Mouse (Mus musculus): ENCODE measurements around the gene Gm9736. TPM values are rescaled to one million over a fixed set of nuclear protein-coding genes. Genes with fewer than 3 reads are reported as not detected.

The Gm9736 gene
- polyA plus RNA-seq (2017; shearing (Covaris generic)): under 1 TPM in 1 of 2 experiments, not detected in 1; 0.81 TPM

DNA sequence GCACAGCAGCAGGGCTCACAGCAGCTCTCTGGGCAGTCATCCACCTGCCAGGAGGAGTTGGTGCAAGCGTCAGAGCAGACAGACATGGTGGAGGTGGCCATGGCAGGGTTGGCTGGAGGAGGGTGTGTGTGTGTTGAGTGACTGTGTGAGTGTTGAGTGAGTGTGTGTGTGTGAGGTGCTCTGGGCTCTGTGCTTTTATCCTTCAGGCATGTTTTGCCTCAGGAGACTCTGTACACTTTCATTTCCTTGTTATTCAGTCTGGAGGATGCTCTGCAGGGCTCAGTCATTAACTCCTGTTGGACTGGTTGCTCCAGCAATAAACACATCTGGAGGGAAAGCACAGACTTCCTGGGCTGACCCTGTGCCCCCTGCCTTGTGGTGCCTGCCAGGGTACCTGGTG, at the start of gene Gm9736:
Gene Gm9736 (minus strand): TSS at position 101 of the 400 bp plus-strand sequence.

DNA sequence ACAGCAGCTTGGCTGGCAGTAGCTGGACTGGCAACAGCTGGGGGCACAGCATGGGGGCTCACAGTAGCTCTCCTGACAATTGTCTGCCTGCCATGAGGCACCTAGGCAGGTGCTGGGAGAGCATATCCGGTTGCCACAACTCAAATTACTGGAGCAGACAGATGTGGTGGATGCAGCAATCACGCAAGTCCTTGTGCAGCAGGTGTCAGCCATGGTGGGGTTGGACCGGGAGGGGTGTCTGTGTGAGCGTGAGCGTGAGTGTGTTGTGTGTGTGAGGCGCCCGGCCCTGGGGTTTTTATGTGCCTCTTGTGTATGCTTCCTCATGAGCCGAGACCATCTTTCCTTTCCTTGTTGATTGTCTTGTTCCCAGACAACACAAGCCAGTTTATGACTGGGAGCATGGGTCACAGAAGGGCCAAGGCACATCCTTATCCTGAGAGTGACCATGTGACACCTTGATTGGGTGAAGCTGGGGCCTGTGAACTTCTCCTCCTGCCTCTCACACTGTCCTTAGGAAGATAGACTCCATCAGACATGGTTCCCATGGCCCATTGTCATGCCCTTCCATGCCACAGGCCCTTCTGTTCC, 47.9 kb upstream of the Gm9736 start, which contains the start of gene Gm19668:
Gene Gm19668 (minus strand): TSS at position 213 of the 588 bp plus-strand sequence.

DNA sequence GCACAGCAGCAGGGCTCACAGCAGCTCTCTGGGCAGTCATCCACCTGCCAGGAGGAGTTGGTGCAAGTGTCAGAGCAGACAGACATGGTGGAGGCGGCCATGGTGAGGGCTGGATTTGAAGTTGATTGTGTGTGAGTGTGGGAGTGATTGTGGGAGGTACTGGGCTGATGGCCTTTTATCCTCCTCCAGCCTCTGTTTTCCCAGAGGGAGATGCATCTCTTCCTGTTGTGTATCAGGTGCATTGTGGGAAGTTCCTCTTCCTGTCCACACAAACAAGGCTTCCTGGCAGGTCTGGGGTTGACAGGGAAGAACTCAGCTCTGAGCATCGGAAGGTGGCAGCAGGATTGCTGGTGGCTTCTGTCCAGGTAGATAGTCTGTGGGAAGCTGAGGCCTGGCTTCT, 43.8 kb upstream of the Gm9736 start, which contains the start of gene Gm9639:
Gene Gm9639 (minus strand): TSS at position 101 of the 400 bp plus-strand sequence.

DNA sequence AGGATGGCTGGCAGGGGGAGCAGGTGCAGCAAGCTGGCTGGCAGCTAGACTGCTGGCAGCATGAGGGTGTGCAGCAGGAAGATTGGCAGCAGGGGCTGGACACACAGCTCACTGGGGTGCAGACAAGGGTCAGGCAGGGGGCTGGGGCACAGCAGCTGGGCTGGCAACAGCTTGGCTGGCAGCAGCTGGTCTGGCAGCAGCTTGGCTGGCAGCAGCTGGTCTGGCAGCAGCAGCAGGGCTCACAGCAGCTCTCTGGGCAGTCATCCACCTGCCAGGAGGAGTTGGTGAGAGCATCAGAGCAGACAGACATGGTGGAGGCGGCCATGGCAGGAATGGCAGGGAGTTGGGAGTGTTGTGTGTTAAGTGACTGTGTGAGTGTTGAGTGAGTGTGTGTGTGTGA, 36.7 kb upstream of the Gm9736 start, which contains the start of gene Gm7137:
Gene Gm7137 (minus strand): TSS at position 325 of the 400 bp plus-strand sequence.

DNA sequence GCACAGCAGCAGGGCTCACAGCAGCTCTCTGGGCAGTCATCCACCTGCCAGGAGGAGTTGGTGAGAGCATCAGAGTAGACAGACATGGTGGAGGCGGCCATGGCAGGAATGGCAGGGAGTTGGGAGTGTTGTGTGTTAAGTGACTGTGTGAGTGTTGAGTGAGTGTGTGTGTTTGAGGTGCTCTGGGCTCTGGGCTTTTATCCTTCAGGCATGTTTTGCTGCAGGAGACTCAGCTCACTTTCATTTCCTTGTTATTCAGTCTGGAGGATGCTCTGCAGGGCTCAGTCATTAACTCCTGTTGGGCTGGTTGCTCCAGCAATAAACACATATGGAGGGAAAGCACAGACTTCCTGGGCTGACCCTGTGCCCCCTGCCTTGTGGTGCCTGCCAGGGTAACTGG, 31.3 kb upstream of the Gm9736 start, which contains the start of gene Gm3250:
Gene Gm3250 (minus strand): TSS at position 101 of the 400 bp plus-strand sequence.

DNA sequence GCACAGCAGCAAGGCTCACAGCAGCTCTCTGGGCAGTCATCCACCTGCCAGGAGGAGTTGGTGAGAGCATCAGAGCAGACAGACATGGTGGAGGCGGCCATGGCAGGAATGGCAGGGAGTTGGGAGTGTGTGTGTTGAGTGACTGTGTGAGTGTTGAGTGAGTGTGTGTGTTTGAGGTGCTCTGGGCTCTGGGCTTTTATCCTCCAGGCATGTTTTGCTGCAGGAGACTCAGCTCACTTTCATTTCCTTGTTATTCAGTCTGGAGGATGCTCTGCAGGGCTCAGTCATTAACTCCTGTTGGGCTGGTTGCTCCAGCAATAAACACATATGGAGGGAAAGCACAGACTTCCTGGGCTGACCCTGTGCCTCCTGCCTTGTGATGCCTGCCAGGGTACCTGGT, 25.7 kb upstream of the Gm9736 start, which contains the start of gene Gm7138:
Gene Gm7138 (minus strand): TSS at position 101 of the 400 bp plus-strand sequence.

DNA sequence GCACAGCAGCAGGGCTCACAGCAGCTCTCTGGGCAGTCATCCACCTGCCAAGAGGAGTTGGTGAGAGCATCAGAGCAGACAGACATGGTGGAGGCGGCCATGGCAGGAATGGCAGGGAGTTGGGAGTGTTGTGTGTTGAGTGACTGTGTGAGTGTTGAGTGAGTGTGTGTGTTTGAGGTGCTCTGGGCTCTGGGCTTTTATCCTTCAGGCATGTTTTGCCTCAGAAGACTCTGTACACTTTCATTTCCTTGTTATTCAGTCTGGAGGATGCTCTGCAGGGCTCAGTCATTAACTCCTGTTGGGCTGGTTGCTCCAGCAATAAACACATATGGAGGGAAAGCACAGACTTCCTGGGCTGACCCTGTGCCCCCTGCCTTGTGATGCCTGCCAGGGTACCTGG, 20.1 kb upstream of the Gm9736 start, which contains the start of gene Gm3238:
Gene Gm3238 (minus strand): TSS at position 101 of the 400 bp plus-strand sequence.

DNA sequence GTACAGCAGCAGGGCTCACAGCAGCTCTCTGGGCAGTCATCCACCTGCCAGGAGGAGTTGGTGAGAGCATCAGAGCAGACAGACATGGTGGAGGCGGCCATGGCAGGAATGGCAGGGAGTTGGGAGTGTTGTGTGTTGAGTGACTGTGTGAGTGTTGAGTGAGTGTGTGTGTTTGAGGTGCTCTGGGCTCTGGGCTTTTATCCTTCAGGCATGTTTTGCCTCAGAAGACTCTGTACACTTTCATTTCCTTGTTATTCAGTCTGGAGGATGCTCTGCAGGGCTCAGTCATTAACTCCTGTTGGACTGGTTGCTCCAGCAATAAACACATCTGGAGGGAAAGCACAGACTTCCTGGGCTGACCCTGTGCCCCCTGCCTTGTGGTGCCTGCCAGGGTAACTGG, 8.4 kb upstream of the Gm9736 start, which contains the start of gene Gm3233:
Gene Gm3233 (minus strand): TSS at position 101 of the 400 bp plus-strand sequence.

DNA sequence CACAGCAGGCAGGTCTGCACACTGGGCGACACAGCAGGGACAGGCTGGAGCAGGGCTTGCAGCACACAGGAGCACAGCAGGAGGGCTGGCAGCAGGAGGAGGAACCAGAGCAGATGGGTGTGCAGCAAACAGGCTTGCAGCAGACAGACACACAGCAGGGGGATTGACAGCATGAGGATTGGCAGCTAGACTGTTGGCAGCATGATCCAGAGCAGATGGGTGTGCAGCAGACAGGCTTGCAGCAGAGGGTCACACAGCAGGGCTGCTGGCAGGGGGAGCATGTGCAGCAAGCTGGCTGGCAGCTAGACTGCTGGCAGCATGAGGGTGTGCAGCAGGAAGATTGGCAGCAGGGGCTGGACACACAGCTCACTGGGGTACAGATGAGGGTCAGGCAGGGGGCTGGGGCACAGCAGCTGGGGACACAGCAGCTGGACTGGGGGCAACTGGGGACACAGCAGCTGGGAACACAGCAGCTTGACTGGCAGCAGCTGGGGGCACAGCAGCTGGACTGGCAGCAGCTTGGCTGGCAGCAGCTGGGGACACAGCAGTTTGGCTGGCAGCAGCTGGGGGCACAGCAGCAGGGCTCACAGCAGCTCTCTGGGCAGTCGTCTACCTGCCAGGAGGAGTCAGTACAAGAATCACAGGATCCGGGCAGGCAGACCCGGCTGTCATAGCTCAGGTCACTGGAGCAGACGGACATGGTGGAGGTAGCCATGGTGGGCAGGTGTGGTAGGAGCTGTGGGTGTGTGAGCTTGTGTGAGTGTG, 9.0 kb downstream of the Gm9736 start, which contains the start of gene Gm18596:
Gene Gm18596 (minus strand): TSS at position 715 of the 765 bp plus-strand sequence.

DNA sequence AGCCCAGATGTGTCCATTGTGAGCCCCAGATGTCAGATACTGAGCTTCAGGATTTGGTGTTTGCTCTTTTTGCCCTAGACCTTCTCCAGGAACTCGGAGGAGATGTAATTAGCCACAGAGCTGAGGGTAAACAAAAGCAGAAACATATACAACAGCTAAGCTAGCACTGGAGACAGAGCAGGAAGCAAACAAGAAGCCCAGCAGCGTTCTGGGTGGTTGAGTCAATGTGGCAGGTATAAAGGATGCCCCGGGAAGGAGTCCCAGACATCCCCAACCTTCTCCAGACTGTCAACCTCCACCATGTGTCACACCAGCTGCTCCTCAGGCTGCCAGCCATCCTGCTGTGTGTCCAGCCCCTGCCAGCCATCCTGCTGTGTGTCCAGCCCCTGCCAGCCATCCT, 25.0 kb downstream of the Gm9736 start, which contains the start of gene Gm10100:
Gene Gm10100 (plus strand): TSS at position 301 of the 400 bp plus-strand sequence.

DNA sequence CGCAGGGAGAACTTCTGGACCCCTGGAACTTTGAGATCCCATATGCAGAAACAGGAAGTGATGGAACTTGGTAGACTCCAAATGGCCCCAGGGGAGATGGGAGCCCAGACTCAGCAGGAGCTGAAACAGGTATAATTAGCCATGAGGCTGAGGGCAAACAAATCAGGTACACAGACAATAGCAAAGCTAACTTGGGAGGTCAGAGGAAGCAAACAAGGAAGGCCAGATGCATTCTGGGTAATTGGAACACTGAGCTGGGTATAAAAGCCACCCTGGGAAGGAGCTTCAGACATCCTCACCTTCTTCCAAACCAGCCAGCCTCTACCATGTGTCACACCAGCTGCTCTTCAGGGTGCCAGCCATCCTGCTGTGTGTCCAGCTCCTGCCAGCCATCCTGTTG, 30.9 kb downstream of the Gm9736 start, which contains the start of gene Krtap12-1:
Gene Krtap12-1 (plus strand): TSS at position 301 of the 400 bp plus-strand sequence.

DNA sequence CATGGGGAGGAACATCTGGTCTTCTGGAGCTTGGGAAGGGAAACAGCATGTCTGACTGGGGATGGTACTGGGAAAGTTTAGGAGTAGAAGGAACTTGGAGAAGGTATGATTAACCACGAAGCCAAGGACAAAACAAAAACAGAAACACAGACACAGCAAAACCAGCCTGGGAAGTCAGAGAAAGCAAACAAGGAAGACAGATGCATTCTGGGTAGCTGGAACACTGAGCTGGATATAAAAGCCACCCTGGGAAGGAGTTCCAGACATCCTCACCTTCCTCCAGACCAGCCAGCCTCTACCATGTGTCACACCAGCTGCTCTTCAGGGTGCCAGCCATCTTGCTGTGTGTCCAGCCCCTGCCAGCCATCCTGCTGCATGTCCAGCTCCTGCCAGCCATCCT, 35.6 kb downstream of the Gm9736 start, which contains the start of gene Gm10142:
Gene Gm10142 (plus strand): TSS at position 301 of the 400 bp plus-strand sequence.

DNA sequence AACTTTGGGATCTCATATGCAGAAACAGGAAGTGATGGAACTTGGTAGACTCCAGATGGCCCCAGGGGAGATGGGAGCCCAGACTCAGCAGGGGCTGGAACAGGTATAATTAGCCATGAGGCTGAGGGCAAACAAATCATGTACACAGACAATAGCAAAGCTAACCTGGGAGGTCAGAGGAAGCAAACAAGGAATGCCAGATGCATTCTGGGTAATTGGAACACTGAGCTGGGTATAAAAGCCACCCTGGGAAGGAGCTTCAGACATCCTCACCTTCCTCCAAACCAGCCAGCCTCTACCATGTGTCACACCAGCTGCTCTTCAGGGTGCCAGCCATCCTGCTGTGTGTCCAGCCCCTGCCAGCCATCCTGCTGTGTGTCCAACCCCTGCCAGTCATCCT, 40.0 kb downstream of the Gm9736 start, which contains the start of gene Gm10024:
Gene Gm10024 (plus strand): TSS at position 301 of the 400 bp plus-strand sequence.

DNA sequence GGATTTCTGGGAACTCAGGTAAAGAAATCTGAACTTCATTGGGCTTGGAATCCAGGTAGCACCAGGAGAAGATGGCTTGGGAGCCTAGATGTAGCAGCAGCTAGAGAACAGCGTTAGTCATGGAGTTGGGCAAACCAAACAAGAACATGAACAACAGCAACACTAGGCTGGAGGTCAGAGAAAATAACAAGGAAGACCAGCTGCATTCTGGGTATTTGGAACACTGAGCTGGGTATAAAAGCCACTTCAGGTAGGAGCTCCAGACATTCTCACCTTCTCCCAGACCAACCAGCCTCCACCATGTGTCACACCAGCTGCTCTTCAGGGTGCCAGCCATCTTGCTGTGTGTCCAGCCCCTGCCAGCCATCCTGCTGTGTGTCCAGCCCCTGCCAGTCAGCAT, 44.8 kb downstream of the Gm9736 start, which contains the start of gene Gm10272:
Gene Gm10272 (plus strand): TSS at position 301 of the 400 bp plus-strand sequence.

Other genes with a start within 250 kb of the Gm9736 start
- gene Fam207a, start 235.6 kb downstream of the Gm9736 start, polyA plus RNA-seq (2017; shearing (Covaris generic)): 10 to 100 TPM; 42.4 to 43.5 TPM
- gene Itgb2, start 221.1 kb downstream of the Gm9736 start, polyA plus RNA-seq (2017; shearing (Covaris generic)): 100 to 1,000 TPM; 542 to 549 TPM
- gene Pttg1ip, start 169.6 kb downstream of the Gm9736 start, polyA plus RNA-seq (2017; shearing (Covaris generic)): 100 to 1,000 TPM in 1 of 2 experiments, 10 to 100 TPM in 1; 89.0 to 125 TPM
- 100 to 1,000 TPM in 1 of 2 experiments, 10 to 100 TPM in 1; 95.5 to 116 TPM for gene Sumo3, start 145.3 kb downstream of the Gm9736 start, polyA plus RNA-seq (2017; shearing (Covaris generic))
- 1 to 10 TPM in 1 of 2 experiments, not detected in 1; 2.4 TPM for gene Gm49325, start 145.2 kb downstream of the Gm9736 start, polyA plus RNA-seq (2017; shearing (Covaris generic))
- gene Ube2g2, start 129.1 kb downstream of the Gm9736 start, polyA plus RNA-seq (2017; shearing (Covaris generic)): 10 to 100 TPM; 44.0 to 51.5 TPM
- gene Tspear, start 64.8 kb downstream of the Gm9736 start, polyA plus RNA-seq (2017; shearing (Covaris generic)): 1 to 10 TPM in 1 of 2 experiments, under 1 TPM in 1; 0.58 to 1.0 TPM
- gene Gm19402, start 60.6 kb downstream of the Gm9736 start, polyA plus RNA-seq (2017; shearing (Covaris generic)): 1 to 10 TPM in 1 of 2 experiments, not detected in 1; 1.2 TPM
- under 1 TPM; 0.53 to 0.62 TPM for gene Gm9508, start 54.1 kb downstream of the Gm9736 start, polyA plus RNA-seq (2017; shearing (Covaris generic))
- not detected for gene Gm10272, start 44.7 kb downstream of the Gm9736 start, polyA plus RNA-seq (2017; shearing (Covaris generic))
- not detected for gene Gm10024, start 39.9 kb downstream of the Gm9736 start, polyA plus RNA-seq (2017; shearing (Covaris generic))
- gene Gm10142, start 35.5 kb downstream of the Gm9736 start, polyA plus RNA-seq (2017; shearing (Covaris generic)): not detected
- not detected for gene Krtap12-1, start 30.8 kb downstream of the Gm9736 start, polyA plus RNA-seq (2017; shearing (Covaris generic))
- not detected for gene Gm10100, start 24.9 kb downstream of the Gm9736 start, polyA plus RNA-seq (2017; shearing (Covaris generic))
- gene Gm18596, start 8.7 kb downstream of the Gm9736 start, polyA plus RNA-seq (2017; shearing (Covaris generic)): not detected
- gene Gm3233, start 8.3 kb upstream of the Gm9736 start, polyA plus RNA-seq (2017; shearing (Covaris generic)): not detected
- gene Gm3238, start 20.0 kb upstream of the Gm9736 start, polyA plus RNA-seq (2017; shearing (Covaris generic)): not detected
- not detected for gene Gm7138, start 25.6 kb upstream of the Gm9736 start, polyA plus RNA-seq (2017; shearing (Covaris generic))
- not detected for gene Gm3250, start 31.2 kb upstream of the Gm9736 start, polyA plus RNA-seq (2017; shearing (Covaris generic))
- gene Gm7137, start 36.8 kb upstream of the Gm9736 start, polyA plus RNA-seq (2017; shearing (Covaris generic)): 1 to 10 TPM in 1 of 2 experiments, not detected in 1; 1.3 TPM
- not detected for gene Gm9639, start 43.7 kb upstream of the Gm9736 start, polyA plus RNA-seq (2017; shearing (Covaris generic))
- gene Gm19668, start 47.8 kb upstream of the Gm9736 start, polyA plus RNA-seq (2017; shearing (Covaris generic)): not detected
- not detected for gene Gm9507, start 60.5 kb upstream of the Gm9736 start, polyA plus RNA-seq (2017; shearing (Covaris generic))
- not detected for gene Gm2696, start 63.3 kb upstream of the Gm9736 start, polyA plus RNA-seq (2017; shearing (Covaris generic))
- gene Krtap10-4, start 75.7 kb upstream of the Gm9736 start, polyA plus RNA-seq (2017; shearing (Covaris generic)): not detected
- under 1 TPM in 1 of 2 experiments, not detected in 1; 0.33 TPM for gene Krtap10-10, start 84.6 kb upstream of the Gm9736 start, polyA plus RNA-seq (2017; shearing (Covaris generic))
- gene Gm36176, start 95.4 kb upstream of the Gm9736 start, polyA plus RNA-seq (2017; shearing (Covaris generic)): not detected
- gene Gm10318, start 101.5 kb upstream of the Gm9736 start, polyA plus RNA-seq (2017; shearing (Covaris generic)): not detected
- gene Gm3285, start 110.6 kb upstream of the Gm9736 start, polyA plus RNA-seq (2017; shearing (Covaris generic)): not detected
- gene Lrrc3, start 151.2 kb upstream of the Gm9736 start, polyA plus RNA-seq (2017; shearing (Covaris generic)): 1 to 10 TPM in 1 of 2 experiments, under 1 TPM in 1; 0.13 to 2.1 TPM
- gene Trpm2, start 219.2 kb upstream of the Gm9736 start, polyA plus RNA-seq (2017; shearing (Covaris generic)): 1 to 10 TPM; 1.0 to 1.3 TPM
- gene 1810043G02Rik, start 227.2 kb upstream of the Gm9736 start, polyA plus RNA-seq (2017; shearing (Covaris generic)): 10 to 100 TPM in 1 of 2 experiments, 1 to 10 TPM in 1; 7.9 to 10.6 TPM